Comparison of ENCODE assay signal across 11 mouse cellular contexts in the genomic region with DNA sequence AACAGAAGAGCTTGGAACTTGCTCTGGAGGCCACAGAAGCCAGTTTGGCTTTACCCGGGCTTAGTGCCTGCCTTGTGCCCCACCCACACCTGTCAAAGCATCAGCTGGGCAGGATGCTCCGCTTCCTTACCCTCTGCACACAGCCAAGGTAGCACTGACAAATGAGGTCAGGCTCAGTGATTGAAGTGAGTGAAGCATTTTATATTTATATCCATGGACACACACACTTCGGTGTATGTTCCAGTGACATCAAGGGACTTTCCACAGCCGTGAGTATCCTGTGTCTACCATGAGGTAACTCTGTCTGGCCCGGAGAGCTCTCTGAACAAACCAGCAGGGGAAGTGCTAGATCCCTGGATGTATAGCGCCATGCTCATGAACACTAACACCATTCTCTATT.
"Had no signal": no experiment of that assay in that cellular context is flagged by ENCODE, and none has a peak within 500 bp of the region (broad histone marks: within the 10 kb centered on the region; RNA-seq: fewer than 3 reads in every experiment).

No protein-coding gene starts in this region.

- DNase-seq: lung, adult 18-20 months; lung, embryonic 14.5 days; lung, postnatal 10 days; lung, postnatal 4 days; right cerebral cortex, postnatal 14 days; spleen, adult 18-20 months; thymus, adult 18-20 months; thymus, postnatal 14 days; thymus, postnatal 36 days had no signal

- ATAC-seq: midbrain, embryonic 13.5 days; midbrain, embryonic 15.5 days had no signal
